Mouse (Mus musculus): ENCODE measurements around the gene Rbfox3.

- TF ChIP-seq POLR2A (IDR thresholded peaks at IDR 0.05; ENCODE audit: low read depth, low read length) (no peak), CTCF (IDR thresholded peaks at IDR 0.05; ENCODE audit: extremely low read depth, insufficient read depth, insufficient read length, insufficient replicate concordance) (no peak)
Observed at GRCm38 (mm10) chr11:118511851-118512250, 399.5 kb downstream of the Rbfox3 start.
